Mouse (Mus musculus) heart, postnatal 0 days (tissue): ENCODE data around the gene Olfr503.

Experiments used
- CTCF ChIP-seq: IDR thresholded peaks from 2 replicates; pipeline ENCODE4 v1.5.1; 2016; ENCODE audit warnings: antibody characterized with exemption, control low read depth, low read depth
- EP300 ChIP-seq: IDR thresholded peaks from 2 replicates; pipeline ENCODE4 v1.6.1; 2016; ENCODE audit warnings: antibody characterized with exemption, low read depth

- TF ChIP-seq CTCF (no peak), EP300 (no peak)
These were observed 19.4 kb upstream of the Olfr503 start, which contains the start of gene Olfr502 for GRCm38 (mm10) chr7:108524965-108525364.
